Mouse (Mus musculus) liver, embryonic 13.5 days (tissue): ENCODE measurements at regions not wholly inside any gene's neighbourhood (a gene's known extent, or its start where the extent isn't known, plus 50 kb on each side); places are given as distances from the start of the nearest gene placed in this dataset.

Experiments used
- ATAC-seq: fragments of 200-750 bp; cut with Nextera tagmentation; 2 replicates; pipeline ENCODE4 v1.8.0; 2017; ENCODE audit warnings: low read depth, mild to moderate bottlenecking, moderate number of reproducible peaks, moderate library complexity
- DNase-seq: peaks from one replicate; pipeline ENCODE4 v3.0.0; 2022
- H3K27ac ChIP-seq: fragments of 300-500 bp; sonication (generic); 2 replicates; pipeline ENCODE4 v1.5.1; 2015; ENCODE audit warnings: moderate library complexity, mild to moderate bottlenecking, inconsistent platforms
- H3K27me3 ChIP-seq: fragments of 300-500 bp; sonication (generic); 2 replicates; pipeline ENCODE4 v1.6.1; 2015; ENCODE audit warnings: mild to moderate bottlenecking, inconsistent platforms
- H3K36me3 ChIP-seq: fragments of 300-500 bp; sonication (generic); 2 replicates; pipeline ENCODE4 v1.6.1; 2015; ENCODE audit warnings: mild to moderate bottlenecking, inconsistent platforms
- H3K4me1 ChIP-seq: fragments of 300-500 bp; sonication (generic); replicated peaks from 2 replicates; pipeline ENCODE4 v1.6.1; 2015; ENCODE audit warnings: inconsistent platforms
- H3K4me2 ChIP-seq: fragments of 300-500 bp; sonication (generic); 2 replicates; pipeline ENCODE4 v1.6.1; 2015; ENCODE audit warnings: inconsistent platforms, mild to moderate bottlenecking, moderate library complexity
- H3K4me3 ChIP-seq: fragments of 300-500 bp; sonication (generic); replicated peaks from 2 replicates; pipeline ENCODE4 v1.5.1; 2015; ENCODE audit warnings: mild to moderate bottlenecking, inconsistent platforms
- H3K9ac ChIP-seq: fragments of 300-500 bp; sonication (generic); 2 replicates; pipeline ENCODE4 v1.6.1; 2015; ENCODE audit warnings: mild to moderate bottlenecking, inconsistent platforms
- H3K9me3 ChIP-seq: fragments of 300-500 bp; sonication (generic); replicated peaks from 2 replicates; pipeline ENCODE4 v1.6.1; 2016; ENCODE audit warnings: inconsistent platforms
- WGBS: fragments of 180-500 bp; shearing (Covaris S2); methylation state at CpG from one replicate; pipeline ENCODE4 v1.1.7; 2015; ENCODE audit not compliant: insufficient replicate concordance; 5-methylcytosine and 5-hydroxymethylcytosine counted together

GRCm38 (mm10) chr6:17400147-17400546 is 63.5 kb upstream of the Met start:
- no peak for ATAC-seq
- Histone ChIP-seq H3K4me2 (no peak overlapping the region), H3K4me1 (no peaks in the 10 kb centered on the region), H3K9ac (no peak overlapping the region), H3K4me3 (no peak overlapping the region), H3K9me3 (no peaks in the 10 kb centered on the region), H3K27ac (no peak overlapping the region), H3K27me3 (no peaks in the 10 kb centered on the region), H3K36me3 (no peaks in the 10 kb centered on the region)
- WGBS, result 49% methylated on average over 2 of the region's 2 CpGs
- no peak for DNase-seq

- no peak for ATAC-seq
- Histone ChIP-seq H3K4me3 (no peak overlapping the region), H3K4me2 (no peak overlapping the region), H3K4me1 (no peaks in the 10 kb centered on the region), H3K9ac (no peak overlapping the region), H3K36me3 (no peaks in the 10 kb centered on the region), H3K27ac (no peak overlapping the region), H3K27me3 (no peaks in the 10 kb centered on the region), H3K9me3 (no peaks in the 10 kb centered on the region)
- WGBS, result 61% methylated on average over 1 of the region's 1 CpGs
- DNase-seq, result no peak
Observed at GRCm38 (mm10) chr6:17408094-17408493, 55.5 kb upstream of the Met start.

DNA sequence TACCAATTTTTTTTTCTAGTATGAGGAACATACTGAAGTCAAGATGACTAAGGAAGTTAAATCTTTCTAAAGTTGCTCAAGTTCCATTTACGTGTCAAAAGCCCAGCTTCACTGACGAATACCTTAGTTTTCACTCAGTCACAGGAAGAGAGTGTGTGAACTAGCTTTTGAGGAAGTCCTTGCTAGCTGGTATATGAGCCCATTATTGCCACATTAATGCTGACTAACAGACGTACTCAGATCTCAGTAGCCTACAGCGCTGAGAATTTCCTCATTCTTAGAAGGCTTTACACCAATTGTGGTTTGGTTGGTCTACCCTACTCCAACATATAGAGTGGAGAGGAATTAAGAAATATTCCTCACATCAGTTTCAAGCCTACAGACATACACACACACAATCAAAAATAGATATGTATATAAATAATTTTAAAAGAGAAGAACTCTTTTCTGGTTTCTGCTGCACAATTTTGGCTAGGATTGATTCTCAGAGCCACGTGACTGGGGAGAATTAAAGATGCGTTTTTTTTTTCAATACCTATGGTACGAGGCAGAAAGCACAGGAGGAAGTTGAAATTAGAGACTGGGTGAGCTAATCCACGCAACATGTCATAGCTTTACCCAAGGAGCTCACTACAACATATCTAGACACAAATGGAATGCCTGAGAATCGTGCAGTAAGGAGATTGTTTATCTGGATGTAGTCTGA is 53.7 kb upstream of the Met start:
- Histone ChIP-seq H3K4me2 (no peak overlapping the region), H3K9ac (no peak overlapping the region), H3K4me3 (no peak overlapping the region), H3K9me3 (no peaks in the 10 kb centered on the region), H3K27me3 (no peaks in the 10 kb centered on the region), H3K4me1 (no peaks in the 10 kb centered on the region), H3K27ac (no peak overlapping the region), H3K36me3 (no peaks in the 10 kb centered on the region)
- WGBS, result 18% methylated on average over 9 of the region's 9 CpGs
- DNase-seq (no peak), ATAC-seq (peak; percentile 55)

DNA sequence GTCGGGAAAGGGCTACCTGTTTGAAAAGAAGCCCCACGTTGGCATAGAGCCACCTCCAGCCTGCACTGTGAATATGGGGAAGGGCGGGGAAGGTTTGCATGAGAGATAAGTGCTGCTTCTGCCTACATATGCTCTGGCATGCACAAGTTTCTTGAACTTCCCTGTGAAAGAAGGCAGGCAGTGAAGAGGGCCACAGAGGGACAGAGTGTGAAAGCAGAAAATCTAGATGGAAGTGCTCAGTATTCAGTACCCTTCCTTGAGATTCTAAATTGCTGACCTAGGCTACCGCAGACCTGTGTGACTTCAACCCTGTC is 53.2 kb upstream of the Met start:
- DNase-seq (no peak), ATAC-seq (no peak)
- WGBS, result 28% methylated on average over 4 of the region's 4 CpGs
- Histone ChIP-seq H3K27ac (no peak overlapping the region), H3K4me1 (no peaks in the 10 kb centered on the region), H3K9me3 (no peaks in the 10 kb centered on the region), H3K4me3 (no peak overlapping the region), H3K36me3 (no peaks in the 10 kb centered on the region), H3K9ac (no peak overlapping the region), H3K4me2 (no peak overlapping the region), H3K27me3 (no peaks in the 10 kb centered on the region)
